Mouse (Mus musculus) limb, embryonic 13.5 days (tissue): ENCODE data around the gene Polr2i. TPM values are rescaled to one million over a fixed set of nuclear protein-coding genes. Genes with fewer than 3 reads are reported as not detected.

Experiments used
- ATAC-seq: fragments of 200-750 bp; cut with Nextera tagmentation; 2 replicates; pipeline ENCODE4 v1.8.0; 2017; ENCODE audit warnings: low read depth, moderate number of reproducible peaks, moderate TSS enrichment; ENCODE audit not compliant: low FRiP score
- H3K27ac ChIP-seq: fragments of 300-500 bp; sonication (generic); 2 replicates; pipeline ENCODE4 v1.5.1; 2015; ENCODE audit warnings: inconsistent platforms, mild to moderate bottlenecking, moderate library complexity
- H3K27me3 ChIP-seq: fragments of 300-500 bp; sonication (generic); 2 replicates; pipeline ENCODE4 v1.6.1; 2015; ENCODE audit warnings: mild to moderate bottlenecking, inconsistent platforms
- H3K36me3 ChIP-seq: fragments of 300-500 bp; sonication (generic); 2 replicates; pipeline ENCODE4 v1.6.1; 2015; ENCODE audit warnings: inconsistent platforms, mild to moderate bottlenecking, moderate library complexity
- H3K4me1 ChIP-seq: fragments of 300-500 bp; sonication (generic); 2 replicates; pipeline ENCODE4 v1.6.1; 2015; ENCODE audit warnings: inconsistent platforms
- H3K4me2 ChIP-seq: fragments of 300-500 bp; sonication (generic); replicated peaks from 2 replicates; pipeline ENCODE4 v1.6.1; 2015; ENCODE audit warnings: inconsistent platforms, mild to moderate bottlenecking, moderate library complexity
- H3K4me3 ChIP-seq: fragments of 300-500 bp; sonication (generic); 2 replicates; pipeline ENCODE4 v1.5.1; 2015; ENCODE audit warnings: moderate library complexity, mild to moderate bottlenecking, inconsistent platforms
- H3K9ac ChIP-seq: fragments of 300-500 bp; sonication (generic); 2 replicates; pipeline ENCODE4 v1.6.1; 2015; ENCODE audit warnings: mild to moderate bottlenecking, inconsistent platforms
- H3K9me3 ChIP-seq: fragments of 300-500 bp; sonication (generic); 2 replicates; pipeline ENCODE4 v1.6.1; 2016; ENCODE audit warnings: inconsistent platforms
- WGBS: fragments of 180-500 bp; shearing (Covaris S2); methylation state at CpG from one replicate; pipeline ENCODE4 v1.1.7; 2015; 5-methylcytosine and 5-hydroxymethylcytosine counted together
- polyA plus RNA-seq: library from polyadenylated mRNA; unstranded; fragments of >200 nt; fragmentation: Nextera tagmentation; extraction: Ambion mirVana; gene quantifications from 2 replicates; pipeline ENCODE4 v1.2.1, GENCODE M21; 2015

The Polr2i gene
- polyA plus RNA-seq, 1 experiment from 2014 or later: 171 TPM

- Histone ChIP-seq H3K36me3 (no peaks in the 10 kb centered on the region), H3K27ac (no peak overlapping the region), H3K4me3 (no peak overlapping the region), H3K9ac (no peak overlapping the region), H3K4me2 (no peak overlapping the region), H3K9me3 (no peaks in the 10 kb centered on the region), H3K4me1 (no peaks in the 10 kb centered on the region), H3K27me3 (no peaks in the 10 kb centered on the region)
- WGBS: 90% methylated on average over 3 of the region's 3 CpGs
- no peak for ATAC-seq
Measured at GRCm38 (mm10) chr7:30213881-30214280, 17.9 kb upstream of the Polr2i start.

GRCm38 (mm10) chr7:30215875-30216274 lies 15.9 kb upstream of the Polr2i start:
- no peaks in the 10 kb centered on the region for H3K9me3 ChIP-seq
- no peak overlapping the region for H3K27ac ChIP-seq
- 84% methylated on average over 3 of the region's 3 CpGs for WGBS
- no peaks in the 10 kb centered on the region for H3K27me3 ChIP-seq
- H3K36me3 ChIP-seq: no peaks in the 10 kb centered on the region
- no peak overlapping the region for H3K4me2 ChIP-seq
- no peak overlapping the region for H3K9ac ChIP-seq
- H3K4me3 ChIP-seq: no peak overlapping the region
- H3K4me1 ChIP-seq: peaks cover 4% of the 10 kb centered on the region; the same call in 1 of the 2 replicates
- no peak for ATAC-seq

- H3K4me1 ChIP-seq: peaks cover 4% of the 10 kb centered on the region; the same call in 1 of the 2 replicates
- no peaks in the 10 kb centered on the region for H3K9me3 ChIP-seq
- peak; percentile 55; the same call in 1 of the 2 replicates for ATAC-seq
- H3K4me3 ChIP-seq: peak overlapping the region; percentile 24
- H3K27me3 ChIP-seq: no peaks in the 10 kb centered on the region
- 1% methylated on average over 15 of the region's 16 CpGs for WGBS
- peak overlapping the region; percentile 60 for H3K4me2 ChIP-seq
- peak overlapping the region; percentile 19; the same call in 1 of the 2 replicates for H3K9ac ChIP-seq
- no peak overlapping the region for H3K27ac ChIP-seq
- H3K36me3 ChIP-seq: no peaks in the 10 kb centered on the region
Measured at GRCm38 (mm10) chr7:30216723-30217151, 15.0 kb upstream of the Polr2i start.

- H3K36me3 ChIP-seq: peaks cover 2% of the 10 kb centered on the region; the same call in 1 of the 2 replicates
- no peaks in the 10 kb centered on the region for H3K27me3 ChIP-seq
- H3K9me3 ChIP-seq: no peaks in the 10 kb centered on the region
- WGBS: 85% methylated on average over 2 of the region's 2 CpGs
- H3K4me1 ChIP-seq: peaks cover 4% of the 10 kb centered on the region; the same call in 1 of the 2 replicates
- no peak for ATAC-seq
- no peak overlapping the region for H3K27ac ChIP-seq
- H3K4me2 ChIP-seq: no peak overlapping the region
- no peak overlapping the region for H3K4me3 ChIP-seq
- H3K9ac ChIP-seq: no peak overlapping the region
Measured at GRCm38 (mm10) chr7:30217277-30217676, 14.5 kb upstream of the Polr2i start.

GRCm38 (mm10) chr7:30219293-30220007 lies 12.3 kb upstream of the Polr2i start:
- no peaks in the 10 kb centered on the region for H3K9me3 ChIP-seq
- peaks cover 21% of the 10 kb centered on the region for H3K36me3 ChIP-seq
- no peaks in the 10 kb centered on the region for H3K27me3 ChIP-seq
- H3K4me1 ChIP-seq: peaks cover 4% of the 10 kb centered on the region; the same call in 1 of the 2 replicates
- ATAC-seq: peak; percentile 74; the same call in 1 of the 2 replicates
- peak overlapping the region; percentile 50 for H3K4me3 ChIP-seq
- peak overlapping the region; percentile 90 for H3K4me2 ChIP-seq
- H3K27ac ChIP-seq: no peak overlapping the region; the same call in 1 of the 2 replicates
- peak overlapping the region; percentile 65 for H3K9ac ChIP-seq
- 3% methylated on average over 16 of the region's 16 CpGs for WGBS

GRCm38 (mm10) chr7:30220008-30220356 lies 11.8 kb upstream of the Polr2i start:
- Histone ChIP-seq H3K36me3 (peaks cover 26% of the 10 kb centered on the region), H3K4me3 (peak overlapping the region; percentile 50), H3K27ac (no peak overlapping the region), H3K4me1 (peaks cover 4% of the 10 kb centered on the region; the same call in 1 of the 2 replicates), H3K4me2 (peak overlapping the region; percentile 90), H3K9me3 (no peaks in the 10 kb centered on the region), H3K9ac (peak overlapping the region; percentile 65), H3K27me3 (no peaks in the 10 kb centered on the region)
- no peak for ATAC-seq
- 15% methylated on average over 11 of the region's 11 CpGs for WGBS

- WGBS: 83% methylated on average over 3 of the region's 3 CpGs
- no peak overlapping the region for H3K4me2 ChIP-seq
- H3K9ac ChIP-seq: no peak overlapping the region
- no peak overlapping the region for H3K27ac ChIP-seq
- ATAC-seq: no peak
- H3K4me3 ChIP-seq: no peak overlapping the region
- peaks cover 41% of the 10 kb centered on the region for H3K36me3 ChIP-seq
- no peaks in the 10 kb centered on the region for H3K27me3 ChIP-seq
- no peaks in the 10 kb centered on the region for H3K9me3 ChIP-seq
- peaks cover 4% of the 10 kb centered on the region; the same call in 1 of the 2 replicates for H3K4me1 ChIP-seq
Measured at GRCm38 (mm10) chr7:30221433-30221832, 10.3 kb upstream of the Polr2i start.

GRCm38 (mm10) chr7:30222205-30222604 lies 9.5 kb upstream of the Polr2i start:
- Histone ChIP-seq H3K9ac (no peak overlapping the region), H3K4me1 (peaks cover 4% of the 10 kb centered on the region; the same call in 1 of the 2 replicates)

GRCm38 (mm10) chr7:30224206-30224605 lies 7.5 kb upstream of the Polr2i start:
- peaks cover 4% of the 10 kb centered on the region; the same call in 1 of the 2 replicates for H3K4me1 ChIP-seq
- no peak overlapping the region for H3K9ac ChIP-seq
- peaks cover 65% of the 10 kb centered on the region for H3K36me3 ChIP-seq
- WGBS: 95% methylated on average over 12 of the region's 12 CpGs
- no peaks in the 10 kb centered on the region for H3K9me3 ChIP-seq
- H3K4me2 ChIP-seq: no peak overlapping the region
- ATAC-seq: no peak
- no peak overlapping the region for H3K4me3 ChIP-seq
- H3K27ac ChIP-seq: no peak overlapping the region
- H3K27me3 ChIP-seq: no peaks in the 10 kb centered on the region

More at GRCm38 (mm10) chr7:30222205-30222604, 9.5 kb upstream of the Polr2i start:
- no peaks in the 10 kb centered on the region for H3K9me3 ChIP-seq
- ATAC-seq: no peak
- 92% methylated on average over 5 of the region's 5 CpGs for WGBS
- H3K27me3 ChIP-seq: no peaks in the 10 kb centered on the region
- H3K4me3 ChIP-seq: no peak overlapping the region
- no peak overlapping the region for H3K4me2 ChIP-seq
- H3K36me3 ChIP-seq: peaks cover 49% of the 10 kb centered on the region
- H3K27ac ChIP-seq: no peak overlapping the region

GRCm38 (mm10) chr7:30231328-30231668 lies 450 bp upstream of the Polr2i start:
- Histone ChIP-seq H3K27me3 (no peaks in the 10 kb centered on the region), H3K4me2 (peak overlapping the region; percentile 78), H3K9me3 (no peaks in the 10 kb centered on the region), H3K36me3 (peaks cover 56% of the 10 kb centered on the region), H3K27ac (peak overlapping the region; percentile 44; the same call in 1 of the 2 replicates), H3K9ac (peak overlapping the region; percentile 72), H3K4me1 (peaks cover 18% of the 10 kb centered on the region), H3K4me3 (peak overlapping the region; percentile 80)
- peak; percentile 37; the same call in 1 of the 2 replicates for ATAC-seq
- WGBS: under 1% methylated on average over 16 of the region's 16 CpGs

GRCm38 (mm10) chr7:30232631-30233148 lies 942 bp downstream of the Polr2i start:
- H3K27ac ChIP-seq: peak overlapping the region; percentile 92
- no peak for ATAC-seq
- WGBS: 2% methylated on average over 24 of the region's 24 CpGs
- peak overlapping the region; percentile 80 for H3K4me3 ChIP-seq
- no peaks in the 10 kb centered on the region for H3K9me3 ChIP-seq
- no peaks in the 10 kb centered on the region for H3K27me3 ChIP-seq
- peaks cover 42% of the 10 kb centered on the region for H3K36me3 ChIP-seq
- H3K4me1 ChIP-seq: peaks cover 18% of the 10 kb centered on the region
- peak overlapping the region; percentile 83 for H3K9ac ChIP-seq
- peak overlapping the region; percentile 83 for H3K4me2 ChIP-seq

- Histone ChIP-seq H3K36me3 (peaks cover 35% of the 10 kb centered on the region), H3K4me1 (peaks cover 18% of the 10 kb centered on the region), H3K4me2 (peak overlapping the region; percentile 83), H3K9me3 (no peaks in the 10 kb centered on the region), H3K27ac (no peak overlapping the region), H3K9ac (no peak overlapping the region), H3K4me3 (peak overlapping the region; percentile 80), H3K27me3 (no peaks in the 10 kb centered on the region)
- whole genome bisulfite sequencing: 89% methylated on average over 20 of the region's 20 CpGs
- ATAC-seq: no peak
Measured at GRCm38 (mm10) chr7:30233387-30233786, 1.6 kb downstream of the Polr2i start.
